Mouse (Mus musculus): ENCODE data around the gene Galnt7.
"Not testable (repeated sequence)": the region's sequence is repeated elsewhere in the genome, so short reads cannot be mapped to it uniquely, and the experiment has no call there.

Gene Galnt7

GRCm38 (mm10) chr8:57520186-57520786 is 132.5 kb downstream of the Galnt7 start:
- in situ Hi-C loops (cut with MboI; ENCODE audit: low pct_unique_long_range_greater_than_20kb in 1 of 2, low sequenced_read_pairs in 2 of 2, unreplicated experiment in 1 of 2), result loop anchor here in 1 of 2 experiments (10.0 kb wide), 1 partner anchor 195 kb away; the partner anchor contains the start of gene Hand2

GRCm38 (mm10) chr8:57517723-57518122 is 135.1 kb downstream of the Galnt7 start:
- in situ Hi-C loops (cut with MboI; ENCODE audit: low pct_unique_long_range_greater_than_20kb in 1 of 2, low sequenced_read_pairs in 2 of 2, unreplicated experiment in 1 of 2), result no loop called here

GRCm38 (mm10) chr8:57516685-57517084 is 136.1 kb downstream of the Galnt7 start:
- in situ Hi-C loops (cut with MboI; ENCODE audit: low pct_unique_long_range_greater_than_20kb in 1 of 2, low sequenced_read_pairs in 2 of 2, unreplicated experiment in 1 of 2), result not testable (repeated sequence)

GRCm38 (mm10) chr8:57513178-57513661 is 139.6 kb downstream of the Galnt7 start:
- in situ Hi-C loops (cut with MboI; ENCODE audit: low pct_unique_long_range_greater_than_20kb in 1 of 2, low sequenced_read_pairs in 2 of 2, unreplicated experiment in 1 of 2), result not testable (repeated sequence)

- in situ Hi-C loops (cut with MboI; ENCODE audit: low pct_unique_long_range_greater_than_20kb in 1 of 2, low sequenced_read_pairs in 2 of 2, unreplicated experiment in 1 of 2), result no loop called here
Observed at GRCm38 (mm10) chr8:57512141-57513056, 140.4 kb downstream of the Galnt7 start.

- in situ Hi-C loops (cut with MboI; ENCODE audit: low pct_unique_long_range_greater_than_20kb in 1 of 2, low sequenced_read_pairs in 2 of 2, unreplicated experiment in 1 of 2), result no loop called here
Observed at GRCm38 (mm10) chr8:57511316-57512118, 141.3 kb downstream of the Galnt7 start, which contains the start of gene Hmgb2. TSS of gene Hmgb2 (plus strand) at chr8:57511907.

GRCm38 (mm10) chr8:57510791-57511315 is 142.0 kb downstream of the Galnt7 start:
- in situ Hi-C loops (cut with MboI; ENCODE audit: low pct_unique_long_range_greater_than_20kb in 1 of 2, low sequenced_read_pairs in 2 of 2, unreplicated experiment in 1 of 2), result no loop called here

- in situ Hi-C loops (cut with MboI; ENCODE audit: low pct_unique_long_range_greater_than_20kb in 1 of 2, low sequenced_read_pairs in 2 of 2, unreplicated experiment in 1 of 2), result no loop called here
Observed at GRCm38 (mm10) chr8:57508657-57509056, 144.2 kb downstream of the Galnt7 start.

GRCm38 (mm10) chr8:57507556-57508063 is 145.2 kb downstream of the Galnt7 start:
- in situ Hi-C loops (cut with MboI; ENCODE audit: low pct_unique_long_range_greater_than_20kb in 1 of 2, low sequenced_read_pairs in 2 of 2, unreplicated experiment in 1 of 2), result no loop called here

- in situ Hi-C loops (cut with MboI; ENCODE audit: low pct_unique_long_range_greater_than_20kb in 1 of 2, low sequenced_read_pairs in 2 of 2, unreplicated experiment in 1 of 2), result not testable (repeated sequence)
Observed at GRCm38 (mm10) chr8:57505500-57505899, 147.3 kb downstream of the Galnt7 start.

- in situ Hi-C loops (cut with MboI; ENCODE audit: low pct_unique_long_range_greater_than_20kb in 1 of 2, low sequenced_read_pairs in 2 of 2, unreplicated experiment in 1 of 2), result no loop called here
Observed at GRCm38 (mm10) chr8:57503641-57504040, 149.2 kb downstream of the Galnt7 start.

- in situ Hi-C loops (cut with MboI; ENCODE audit: low pct_unique_long_range_greater_than_20kb in 1 of 2, low sequenced_read_pairs in 2 of 2, unreplicated experiment in 1 of 2), result no loop called here
Observed at GRCm38 (mm10) chr8:57498847-57499511, 153.9 kb downstream of the Galnt7 start.

- in situ Hi-C loops (cut with MboI; ENCODE audit: low pct_unique_long_range_greater_than_20kb in 1 of 2, low sequenced_read_pairs in 2 of 2, unreplicated experiment in 1 of 2), result no loop called here
Observed at GRCm38 (mm10) chr8:57498494-57498846, 154.4 kb downstream of the Galnt7 start.

- in situ Hi-C loops (cut with MboI; ENCODE audit: low pct_unique_long_range_greater_than_20kb in 1 of 2, low sequenced_read_pairs in 2 of 2, unreplicated experiment in 1 of 2), result no loop called here
Observed at GRCm38 (mm10) chr8:57491873-57492272, 161.0 kb downstream of the Galnt7 start.

- in situ Hi-C loops (cut with MboI; ENCODE audit: low pct_unique_long_range_greater_than_20kb in 1 of 2, low sequenced_read_pairs in 2 of 2, unreplicated experiment in 1 of 2), result no loop called here
Observed at GRCm38 (mm10) chr8:57489896-57490295, 162.9 kb downstream of the Galnt7 start.

GRCm38 (mm10) chr8:57489366-57489765 is 163.5 kb downstream of the Galnt7 start:
- in situ Hi-C loops (cut with MboI; ENCODE audit: low pct_unique_long_range_greater_than_20kb in 1 of 2, low sequenced_read_pairs in 2 of 2, unreplicated experiment in 1 of 2), result no loop called here

GRCm38 (mm10) chr8:57488312-57488765 is 164.5 kb downstream of the Galnt7 start:
- in situ Hi-C loops (cut with MboI; ENCODE audit: low pct_unique_long_range_greater_than_20kb in 1 of 2, low sequenced_read_pairs in 2 of 2, unreplicated experiment in 1 of 2), result no loop called here
